Mouse (Mus musculus) hindbrain, embryonic 14.5 days (tissue): ENCODE measurements around the gene Hsh2d. TPM values are rescaled to one million over a fixed set of nuclear protein-coding genes. Genes with fewer than 3 reads are reported as not detected.

ENCODE experiments used
- ATAC-seq: fragments of 200-750 bp; cut with Nextera tagmentation; 2 replicates; pipeline ENCODE4 v1.8.0; 2017; ENCODE audit warnings: moderate number of reproducible peaks, mild to moderate bottlenecking, moderate TSS enrichment, moderate library complexity; ENCODE audit not compliant: low FRiP score
- DNase-seq: peaks from one replicate; pipeline ENCODE4 v3.0.0-alpha.2; 2015; ENCODE audit warnings: low spot score
- H3K27ac ChIP-seq: fragments of 300-500 bp; sonication (generic); 2 replicates; pipeline ENCODE4 v1.5.1; 2014; ENCODE audit warnings: mild to moderate bottlenecking, moderate library complexity
- H3K27me3 ChIP-seq: fragments of 300-500 bp; sonication (generic); 2 replicates; pipeline ENCODE4 v1.6.1; 2014; ENCODE audit warnings: mild to moderate bottlenecking, low read length, mixed read lengths; ENCODE audit not compliant: control insufficient read depth, insufficient read depth
- H3K36me3 ChIP-seq: fragments of 300-500 bp; sonication (generic); replicated peaks from 2 replicates; pipeline ENCODE4 v1.6.1; 2014; ENCODE audit not compliant: control insufficient read depth, insufficient read depth
- H3K4me1 ChIP-seq: fragments of 300-500 bp; sonication (generic); replicated peaks from 2 replicates; pipeline ENCODE4 v1.6.1; 2014; ENCODE audit warnings: antibody characterized with exemption, low read length, mixed read lengths; ENCODE audit not compliant: control insufficient read depth, insufficient read depth
- H3K4me2 ChIP-seq: fragments of 300-500 bp; sonication (generic); replicated peaks from 2 replicates; pipeline ENCODE4 v1.6.1; 2014; ENCODE audit warnings: mild to moderate bottlenecking, moderate library complexity
- H3K4me3 ChIP-seq: fragments of 300-500 bp; sonication (generic); replicated peaks from 2 replicates; pipeline ENCODE4 v1.5.1; 2014; ENCODE audit warnings: mild to moderate bottlenecking, low read length
- H3K9ac ChIP-seq: fragments of 300-500 bp; sonication (generic); 2 replicates; pipeline ENCODE4 v1.6.1; 2014
- H3K9me3 ChIP-seq: fragments of 300-500 bp; sonication (generic); 2 replicates; pipeline ENCODE4 v1.6.1; 2016; ENCODE audit warnings: low read length; ENCODE audit not compliant: control insufficient read depth
- WGBS: fragments of 180-500 bp; shearing (Covaris S2); extraction: QIAGEN DNeasy Blood & Tissue Kit; methylation state at CpG from one replicate; pipeline ENCODE4 v1.1.7; 2014; 5-methylcytosine and 5-hydroxymethylcytosine counted together
- polyA plus RNA-seq: library from polyadenylated mRNA; unstranded; fragments of >200 nt; fragmentation: Nextera tagmentation; extraction: Ambion mirVana; gene quantifications from 2 replicates; pipeline ENCODE4 v1.2.1, GENCODE M21; 2014

Gene Hsh2d
- polyA plus RNA-seq, 1 experiment from 2014 or later: not detected

DNA sequence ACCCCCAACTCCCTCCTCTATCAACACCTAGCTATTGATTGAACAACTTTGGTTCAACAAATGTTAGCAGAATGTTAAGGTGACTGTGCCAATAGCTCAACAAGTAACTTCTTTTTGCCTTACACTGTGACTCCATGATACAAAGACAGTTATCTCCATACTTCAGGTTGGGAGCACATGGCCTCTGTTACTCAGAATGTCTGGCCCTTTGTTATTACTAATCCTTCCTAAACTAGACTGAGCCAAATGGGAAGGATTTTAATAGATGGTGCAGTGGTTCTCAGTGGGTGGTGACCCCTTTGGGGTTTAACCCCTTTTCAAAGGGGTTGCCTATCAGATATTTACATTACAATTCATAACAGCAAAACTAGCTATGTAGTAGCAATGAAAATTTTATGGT, 36.1 kb upstream of the Hsh2d start:
- no peak overlapping the region for H3K27ac ChIP-seq
- H3K9ac ChIP-seq: no peak overlapping the region
- H3K36me3 ChIP-seq: peaks cover 49% of the 10 kb centered on the region
- no peaks in the 10 kb centered on the region for H3K9me3 ChIP-seq
- H3K4me3 ChIP-seq: no peak overlapping the region
- ATAC-seq (no peak), DNase-seq (no peak)
- H3K27me3 ChIP-seq: no peaks in the 10 kb centered on the region
- H3K4me2 ChIP-seq: no peak overlapping the region
- H3K4me1 ChIP-seq: no peaks in the 10 kb centered on the region

DNA sequence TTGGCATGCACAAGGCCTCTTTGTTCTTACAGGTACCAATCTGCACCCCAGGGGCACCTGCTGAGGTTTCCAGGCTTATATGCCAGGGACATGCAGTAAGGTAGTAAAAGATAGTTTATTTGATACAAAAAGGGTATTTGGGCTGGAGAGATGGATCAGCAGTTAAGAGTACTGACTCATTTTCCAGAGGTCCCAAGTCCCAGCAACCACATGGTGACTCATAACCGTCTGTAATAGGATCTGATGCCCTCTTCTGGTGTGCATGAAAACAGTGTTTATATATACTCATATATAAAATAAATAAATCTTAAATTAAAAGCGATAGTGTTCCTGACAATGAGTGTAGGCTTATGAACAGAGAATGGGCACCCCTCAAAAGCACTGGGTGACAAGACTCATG, 31.3 kb upstream of the Hsh2d start:
- ATAC-seq (no peak), DNase-seq (no peak)
- WGBS: 87% methylated on average over 2 of the region's 2 CpGs
- H3K27me3 ChIP-seq: no peaks in the 10 kb centered on the region
- 0 out of 2 replicates have a peak, but pooled peaks cover 5% of the 10 kb centered on the region for H3K36me3 ChIP-seq
- H3K4me1 ChIP-seq: peaks cover 22% of the 10 kb centered on the region
- H3K4me2 ChIP-seq: no peak overlapping the region
- no peak overlapping the region for H3K27ac ChIP-seq
- no peak overlapping the region for H3K9ac ChIP-seq
- no peaks in the 10 kb centered on the region for H3K9me3 ChIP-seq
- no peak overlapping the region for H3K4me3 ChIP-seq

DNA sequence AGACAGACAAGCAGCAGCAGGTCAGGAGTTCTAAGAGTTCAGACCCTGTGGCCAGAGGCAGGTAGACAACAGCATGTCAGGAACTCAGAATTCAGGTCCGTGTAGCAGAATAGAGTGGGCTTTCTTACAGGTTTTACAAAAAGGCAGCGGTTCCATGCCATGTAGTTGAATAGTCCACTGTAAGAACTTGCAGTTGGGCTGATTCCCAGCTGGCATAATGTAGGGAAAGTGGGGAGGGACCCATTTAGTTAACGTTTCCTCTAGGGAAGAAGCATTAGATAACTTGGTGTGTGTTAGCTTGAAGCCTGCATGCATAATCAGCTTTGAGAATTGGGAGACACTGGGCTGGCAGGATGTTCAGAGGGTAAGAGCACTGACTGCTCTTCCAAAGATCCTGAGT, 30.7 kb upstream of the Hsh2d start:
- WGBS: 87% methylated on average over 3 of the region's 3 CpGs
- DNase-seq: no peak
- Histone ChIP-seq H3K4me1 (peaks cover 22% of the 10 kb centered on the region), H3K4me2 (no peak overlapping the region), H3K36me3 (no peaks in the 10 kb centered on the region), H3K4me3 (no peak overlapping the region), H3K9ac (no peak overlapping the region), H3K27me3 (no peaks in the 10 kb centered on the region), H3K27ac (no peak overlapping the region), H3K9me3 (no peaks in the 10 kb centered on the region)
- no peak for ATAC-seq

DNA sequence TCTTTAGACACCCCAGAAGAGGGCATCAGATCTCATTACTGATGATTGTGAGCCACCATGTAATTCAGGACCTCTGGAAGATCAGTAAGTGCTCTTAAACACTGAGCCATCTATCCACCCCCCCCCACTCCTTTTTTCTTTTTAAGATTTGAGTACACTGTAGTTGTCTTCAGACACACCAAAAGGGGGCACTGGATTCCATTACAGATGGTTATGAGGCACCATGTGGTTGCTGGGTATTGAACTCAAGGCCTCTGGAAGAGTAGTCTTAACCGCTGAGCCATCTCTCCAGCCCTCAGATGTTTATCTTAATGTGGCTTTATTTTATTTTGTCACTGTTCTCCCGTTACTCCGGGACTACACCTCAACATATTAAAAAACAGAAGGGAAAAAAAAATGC, 29.4 kb upstream of the Hsh2d start:
- WGBS: 78% methylated on average over 3 of the region's 3 CpGs
- H3K4me3 ChIP-seq: peak overlapping the region; percentile 42
- no peak overlapping the region; the same call in 1 of the 2 replicates for H3K27ac ChIP-seq
- peak overlapping the region; percentile 72 for H3K4me2 ChIP-seq
- no peaks in the 10 kb centered on the region for H3K9me3 ChIP-seq
- H3K9ac ChIP-seq: peak overlapping the region; percentile 61; the same call in 1 of the 2 replicates
- no peaks in the 10 kb centered on the region for H3K27me3 ChIP-seq
- H3K36me3 ChIP-seq: no peaks in the 10 kb centered on the region; the same call in 1 of the 2 replicates
- DNase-seq (no peak), ATAC-seq (no peak)
- peaks cover 22% of the 10 kb centered on the region for H3K4me1 ChIP-seq

DNA sequence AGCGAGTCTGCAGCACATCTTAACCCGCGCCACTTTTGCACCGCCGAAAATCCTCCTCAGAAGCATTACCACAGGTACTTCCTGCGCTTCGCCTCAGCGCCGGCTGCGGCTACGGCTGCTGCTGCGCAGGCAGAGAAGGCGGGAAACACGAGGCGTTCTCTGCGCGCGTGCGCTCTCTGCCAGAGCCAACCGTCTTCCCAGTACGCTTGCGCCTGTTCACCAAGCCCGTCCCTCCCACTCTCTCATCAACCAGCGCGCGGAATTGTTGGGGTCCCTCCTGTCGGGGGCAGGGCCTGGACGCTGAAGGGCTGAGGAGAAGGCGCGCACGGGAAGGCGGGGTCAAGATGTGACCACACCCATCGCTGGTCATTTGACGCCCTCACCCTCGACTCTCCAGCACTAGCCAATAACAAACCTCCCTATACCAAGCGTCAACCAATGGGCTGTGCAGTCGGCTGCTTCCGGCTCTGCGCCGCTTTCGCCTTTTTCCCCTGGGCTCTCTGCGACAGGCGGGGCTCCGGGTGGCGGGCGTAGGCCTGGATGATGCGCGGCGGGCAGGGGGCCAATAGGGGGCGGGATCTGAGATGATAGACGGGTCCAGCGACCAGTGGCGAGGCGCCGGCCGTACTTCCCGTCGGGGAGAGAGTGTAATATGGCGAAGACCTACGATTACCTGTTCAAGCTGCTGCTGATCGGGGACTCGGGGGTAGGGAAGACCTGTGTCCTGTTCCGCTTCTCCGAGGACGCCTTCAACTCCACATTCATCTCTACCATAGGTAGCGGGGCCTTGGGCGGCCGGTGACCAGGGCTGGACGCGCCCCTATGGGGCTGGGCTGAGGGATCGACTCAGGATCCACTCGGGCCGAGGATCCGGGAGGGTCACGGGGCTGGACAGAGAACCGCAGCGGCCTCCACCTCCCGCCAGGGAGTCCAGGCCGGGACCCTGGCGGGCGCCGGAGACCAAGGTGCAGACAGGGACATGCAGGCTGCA, 28.4 kb upstream of the Hsh2d start, which contains the start of gene Rab8a:
Rab8a (plus strand) TSS at position 494 of the 991 bp plus-strand sequence.
- under 1% methylated on average over 80 of the region's 82 CpGs for WGBS
- Histone ChIP-seq H3K4me3 (peak within 1 kb of the TSS; percentile 82), H3K27ac (peak within 1 kb of the TSS; percentile 82)

DNA sequence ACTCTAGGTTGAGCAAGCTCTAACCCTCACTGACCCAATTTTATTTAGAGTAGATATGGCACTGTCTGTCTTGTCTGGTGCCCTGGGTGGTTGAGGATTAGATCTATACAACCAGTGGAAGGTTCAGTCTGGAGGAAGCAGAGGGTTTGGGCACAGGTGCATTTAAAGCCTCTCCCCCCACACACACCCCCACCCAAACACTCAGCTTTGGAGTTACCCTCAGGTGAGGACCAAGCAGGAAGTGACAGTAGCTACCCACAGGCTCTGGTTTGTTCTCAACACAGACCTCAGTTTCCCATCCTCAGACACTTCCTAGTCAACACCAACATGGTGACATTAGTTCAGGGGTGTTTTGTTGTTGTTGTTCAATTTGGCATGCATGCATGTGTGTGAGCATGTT, 26.6 kb upstream of the Hsh2d start:
- ATAC-seq (no peak), DNase-seq (no peak)
- Histone ChIP-seq H3K36me3 (no peaks in the 10 kb centered on the region; the same call in 1 of the 2 replicates), H3K9ac (no peak overlapping the region), H3K27me3 (no peaks in the 10 kb centered on the region), H3K27ac (no peak overlapping the region), H3K4me3 (no peak overlapping the region), H3K4me1 (peaks cover 22% of the 10 kb centered on the region), H3K9me3 (no peaks in the 10 kb centered on the region), H3K4me2 (no peak overlapping the region)

More for the DNA sequence above, 28.4 kb upstream of the Hsh2d start, which contains the start of gene Rab8a:
- Histone ChIP-seq H3K4me1 (peaks cover 22% of the 10 kb centered on the region), H3K9ac (peak within 1 kb of the TSS; percentile 92), H3K27me3 (no peaks in the 10 kb centered on the region), H3K4me2 (peak within 1 kb of the TSS; percentile 87), H3K9me3 (no peaks in the 10 kb centered on the region), H3K36me3 (no peaks in the 10 kb centered on the region; the same call in 1 of the 2 replicates)
- ATAC-seq: peak; percentile 99
- DNase-seq: peak; percentile 98

DNA sequence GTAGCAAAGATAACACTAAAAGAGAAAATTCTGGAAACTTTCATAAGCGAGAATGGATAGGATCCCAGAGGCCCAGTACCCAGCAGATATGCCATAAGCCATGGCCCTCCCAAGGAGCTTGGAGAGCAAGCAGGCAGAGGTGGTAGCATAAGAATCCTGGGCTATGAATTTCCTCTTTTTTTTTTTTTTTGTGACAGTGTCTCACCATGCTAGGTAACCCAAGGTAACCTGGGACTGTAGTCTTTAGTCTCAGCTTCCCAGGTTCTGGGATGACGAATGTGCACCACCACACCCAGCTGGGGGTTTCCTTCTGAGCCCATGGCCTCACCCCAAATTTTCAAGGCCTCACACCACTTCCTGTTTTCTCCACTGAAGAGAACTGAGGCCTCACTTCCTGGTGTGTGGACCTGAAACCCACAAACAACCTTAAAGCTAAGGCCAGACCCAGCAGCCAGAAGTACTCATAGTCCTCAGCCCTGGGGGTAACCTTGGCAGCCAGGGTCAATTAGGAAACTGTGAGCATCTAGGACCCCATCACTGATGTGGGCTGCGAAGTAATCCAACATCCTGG, 20.3 kb upstream of the Hsh2d start:
- H3K4me1 ChIP-seq: no peaks in the 10 kb centered on the region
- DNase-seq (no peak), ATAC-seq (no peak)
- no peak overlapping the region for H3K27ac ChIP-seq
- 92% methylated on average over 3 of the region's 3 CpGs for WGBS
- H3K27me3 ChIP-seq: no peaks in the 10 kb centered on the region
- no peak overlapping the region for H3K4me3 ChIP-seq
- H3K9ac ChIP-seq: no peak overlapping the region
- peaks cover 61% of the 10 kb centered on the region for H3K36me3 ChIP-seq
- H3K4me2 ChIP-seq: no peak overlapping the region
- H3K9me3 ChIP-seq: no peaks in the 10 kb centered on the region

DNA sequence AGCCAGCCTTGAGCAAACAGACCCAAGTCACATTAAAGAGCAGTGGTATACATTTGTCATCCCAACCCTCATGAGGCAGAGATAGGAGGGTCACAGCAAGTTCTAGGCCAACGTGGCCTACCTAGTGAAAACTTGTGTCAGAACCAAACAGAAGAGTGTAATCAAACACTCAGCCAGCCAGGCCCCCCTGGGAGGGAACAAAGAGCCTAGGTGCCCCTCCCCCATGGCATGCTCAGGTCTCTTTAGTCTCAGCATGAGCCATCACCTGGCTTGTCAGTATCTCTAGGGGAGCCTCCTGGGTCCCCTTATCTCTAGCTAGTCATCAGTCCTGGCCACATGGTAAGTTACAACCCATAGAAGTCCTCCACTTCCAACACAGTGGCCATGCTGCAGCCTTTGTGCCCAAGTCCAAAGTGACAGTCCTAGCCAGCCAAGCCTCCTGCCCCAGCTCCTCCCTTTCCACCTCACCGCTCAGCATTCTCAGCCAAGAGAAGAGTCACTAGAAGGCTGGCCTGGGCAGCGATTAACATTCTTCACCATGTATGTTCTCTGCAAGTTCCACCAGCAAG, 19.7 kb upstream of the Hsh2d start:
- Histone ChIP-seq H3K27ac (no peak overlapping the region), H3K4me1 (no peaks in the 10 kb centered on the region), H3K9me3 (no peaks in the 10 kb centered on the region), H3K27me3 (no peaks in the 10 kb centered on the region), H3K4me2 (no peak overlapping the region), H3K9ac (no peak overlapping the region), H3K36me3 (peaks cover 67% of the 10 kb centered on the region), H3K4me3 (no peak overlapping the region)
- WGBS: 92% methylated on average over 3 of the region's 3 CpGs
- no peak for DNase-seq
- ATAC-seq: no peak

DNA sequence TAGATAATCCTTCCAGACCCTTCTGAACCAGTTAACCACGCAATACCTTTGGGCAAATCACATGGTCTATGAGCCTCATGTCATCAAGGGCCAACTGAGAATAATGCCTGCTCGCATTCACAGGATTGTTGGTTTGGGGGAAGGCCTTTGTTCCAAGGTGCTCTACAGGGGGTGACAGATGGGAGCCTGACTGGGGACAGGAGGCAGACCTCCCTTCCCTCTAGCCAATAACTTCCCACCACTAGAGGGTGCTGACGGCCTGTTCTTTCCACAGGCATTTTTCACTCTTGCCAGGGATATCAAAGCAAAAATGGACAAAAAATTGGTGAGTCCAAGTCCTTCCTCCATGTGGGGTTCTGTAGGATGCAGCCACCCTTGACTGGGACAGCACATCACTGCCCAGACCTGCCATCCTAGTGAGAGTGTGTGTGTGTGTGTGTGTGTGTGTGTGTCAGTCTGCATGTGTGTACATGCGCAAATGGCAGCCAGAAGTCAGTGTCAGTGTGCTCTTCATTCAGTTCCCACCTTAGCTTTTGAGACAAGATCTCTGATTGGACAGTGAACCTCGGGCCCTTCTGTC, 12.0 kb upstream of the Hsh2d start:
- H3K27ac ChIP-seq: no peak overlapping the region

More for the DNA sequence above, 12.0 kb upstream of the Hsh2d start:
- DNase-seq (peak; percentile 71), ATAC-seq (peak; percentile 35; the same call in 1 of the 2 replicates)
- Histone ChIP-seq H3K27me3 (no peaks in the 10 kb centered on the region), H3K4me2 (no peak overlapping the region), H3K9me3 (no peaks in the 10 kb centered on the region), H3K4me3 (no peak overlapping the region), H3K36me3 (peaks cover 93% of the 10 kb centered on the region), H3K9ac (no peak overlapping the region), H3K4me1 (no peaks in the 10 kb centered on the region)
- 53% methylated on average over 5 of the region's 5 CpGs for WGBS
